Mouse (Mus musculus) embryo, embryonic 11.5 days (tissue): Measurements from ENCODE around the gene Rai1.

Source experiments
- DNase-seq: peaks from one replicate; pipeline ENCODE4 v3.0.0-alpha.2; 2012; ENCODE audit warnings: low read depth, low spot score

Gene Rai1

DNA sequence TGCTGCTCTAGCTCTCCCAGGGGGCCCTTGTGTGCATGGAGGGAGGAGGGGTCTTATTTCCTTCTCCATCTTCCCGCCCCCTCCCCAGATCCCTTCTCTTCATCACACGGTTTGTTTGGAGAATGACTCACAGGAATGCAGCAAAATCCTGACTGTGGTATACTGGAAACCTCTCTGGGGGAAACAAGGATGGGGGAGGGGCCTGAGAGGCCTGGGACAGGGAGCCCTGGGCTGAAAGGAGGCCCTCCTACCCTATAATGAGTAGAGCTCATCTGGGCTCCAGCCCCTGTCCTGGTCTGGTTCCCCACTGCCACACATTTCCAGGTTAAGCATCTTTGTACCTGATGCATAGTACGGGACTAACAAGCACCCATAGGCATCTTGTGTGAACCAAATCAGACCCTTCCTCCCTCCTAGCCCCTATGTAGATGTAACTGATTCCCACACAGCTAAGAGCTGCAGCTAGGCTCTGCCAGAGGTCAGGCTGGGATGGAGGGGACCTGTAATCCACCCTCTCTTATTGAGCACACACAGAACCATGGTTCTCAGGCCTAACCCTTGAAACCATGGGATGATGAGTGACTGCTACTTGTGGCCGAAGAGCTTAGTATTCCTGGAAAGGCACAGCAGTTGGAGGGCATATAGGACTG, 23.2 kb downstream of the Rai1 start:
- no peak for DNase-seq

DNA sequence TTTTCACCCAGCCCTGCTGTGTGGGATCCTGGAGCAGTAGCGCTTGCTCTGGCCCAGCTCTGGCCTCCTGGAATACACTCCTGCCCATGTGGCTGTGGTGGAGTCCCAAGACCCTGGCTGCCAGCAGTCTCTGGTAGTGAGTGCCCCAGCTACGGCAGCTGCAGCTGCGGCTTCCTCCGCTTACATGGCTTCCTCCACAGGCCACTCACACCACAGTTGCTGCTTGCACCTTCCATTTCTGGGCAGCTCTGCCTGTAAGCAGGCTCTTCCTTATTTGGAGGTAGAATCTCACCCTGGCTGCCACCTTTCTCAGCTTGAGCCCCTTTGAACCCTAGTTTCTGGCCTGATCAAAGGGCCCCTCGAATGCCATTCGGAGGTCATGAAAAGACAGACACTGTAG, 25.7 kb downstream of the Rai1 start:
- no peak for DNase-seq

- no peak for DNase-seq
These were observed 27.2 kb downstream of the Rai1 start for GRCm38 (mm10) chr11:60132061-60132460.

DNA sequence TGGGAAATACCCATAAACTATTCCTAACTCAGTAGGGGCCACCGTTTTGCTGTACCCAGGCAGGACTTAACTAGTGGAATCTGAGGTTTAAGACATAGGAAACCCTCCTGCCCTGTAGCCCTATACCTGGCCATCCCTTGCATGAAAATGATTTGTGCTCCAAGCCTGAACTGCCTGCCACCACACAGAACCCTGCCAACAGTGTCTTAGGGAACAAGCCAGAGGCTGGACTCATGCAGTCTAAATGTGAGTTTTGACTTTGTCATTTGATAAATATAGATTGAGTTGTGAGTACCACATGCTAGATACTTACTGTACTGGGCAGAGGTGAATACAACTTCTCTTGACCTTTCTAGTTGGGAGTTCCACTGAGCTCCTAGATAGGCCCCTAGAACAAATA, 31.7 kb downstream of the Rai1 start:
- DNase-seq, result no peak

- no peak for DNase-seq
These were observed 32.4 kb downstream of the Rai1 start for GRCm38 (mm10) chr11:60137170-60137569.

DNA sequence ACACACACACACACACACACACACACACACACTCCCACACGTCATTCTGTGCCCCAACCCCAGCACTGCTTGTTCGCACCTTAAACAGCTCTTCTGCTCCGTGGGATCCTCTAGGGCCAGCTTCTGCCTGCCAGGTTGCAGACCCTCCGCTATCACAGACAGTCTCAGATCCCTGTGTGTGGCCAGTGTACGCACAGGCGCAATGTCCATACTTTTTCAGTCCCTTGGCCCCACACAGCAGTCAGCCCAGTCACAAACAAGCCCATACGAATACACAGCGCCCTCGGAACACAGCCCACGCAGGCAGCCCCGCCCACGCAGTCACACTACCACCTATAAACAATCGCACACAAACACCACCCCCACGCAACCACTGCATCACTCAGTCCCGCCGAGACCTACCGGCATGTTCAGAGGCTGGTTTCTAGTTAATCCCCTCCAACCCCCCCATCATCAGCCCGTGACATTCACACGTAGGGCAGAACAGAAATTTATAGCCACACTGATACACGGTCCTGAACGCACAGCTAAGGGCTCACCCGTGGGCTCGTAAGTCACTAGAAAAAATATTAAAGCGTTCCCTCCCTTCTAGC, 34.4 kb downstream of the Rai1 start:
- DNase-seq, result peak; percentile 11

DNA sequence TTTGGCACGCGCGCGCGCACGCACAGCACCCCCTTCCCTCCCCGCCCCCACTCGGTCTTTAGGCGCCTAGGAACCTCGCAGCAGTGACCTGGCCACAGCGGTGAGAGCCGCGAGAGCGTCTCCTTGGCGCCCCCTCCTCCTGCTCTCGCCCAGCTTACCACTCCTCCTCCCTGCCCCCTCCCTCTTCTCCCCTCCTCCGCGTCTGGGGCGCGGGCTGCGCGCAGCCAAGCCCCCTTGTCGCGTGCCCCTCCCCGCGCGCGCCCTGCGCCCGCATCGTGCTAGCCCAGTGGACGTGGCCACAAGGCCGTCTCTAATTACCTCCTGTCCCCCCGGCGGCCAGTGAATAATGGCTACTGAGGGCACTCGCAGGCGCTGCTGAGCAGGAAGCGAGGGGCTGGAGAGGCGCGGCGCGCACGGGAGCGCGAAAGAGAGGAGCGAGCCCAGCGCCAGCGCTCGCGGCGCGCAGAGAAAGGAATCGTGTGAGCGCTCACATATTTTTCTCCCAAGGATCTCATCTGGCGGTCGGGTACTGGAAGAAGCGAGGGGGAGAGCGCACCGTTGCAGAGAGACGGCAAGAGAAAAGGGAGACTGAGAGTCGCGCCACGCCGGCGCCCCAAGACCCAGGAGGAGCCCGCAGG, 35.0 kb downstream of the Rai1 start:
- peak; percentile 84 for DNase-seq

- DNase-seq, result peak; percentile 20
These were observed 35.9 kb downstream of the Rai1 start for GRCm38 (mm10) chr11:60140586-60141284.

DNA sequence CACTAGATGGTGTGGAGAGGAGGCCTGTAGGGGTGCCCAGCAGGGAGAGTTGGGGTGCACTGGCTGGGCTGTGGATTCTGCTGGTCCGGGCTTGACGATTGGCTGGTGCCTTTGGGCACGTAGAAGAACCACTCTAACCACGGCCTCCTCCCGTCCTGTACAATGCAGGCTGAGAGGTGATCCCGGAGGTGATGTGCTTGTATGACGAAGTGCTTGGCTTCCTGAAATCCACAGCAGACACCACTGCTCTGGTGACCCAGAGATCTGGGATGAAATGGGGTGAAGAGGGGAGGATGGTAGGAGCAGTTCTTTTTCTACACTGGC, 36.4 kb downstream of the Rai1 start:
- no peak for DNase-seq

DNA sequence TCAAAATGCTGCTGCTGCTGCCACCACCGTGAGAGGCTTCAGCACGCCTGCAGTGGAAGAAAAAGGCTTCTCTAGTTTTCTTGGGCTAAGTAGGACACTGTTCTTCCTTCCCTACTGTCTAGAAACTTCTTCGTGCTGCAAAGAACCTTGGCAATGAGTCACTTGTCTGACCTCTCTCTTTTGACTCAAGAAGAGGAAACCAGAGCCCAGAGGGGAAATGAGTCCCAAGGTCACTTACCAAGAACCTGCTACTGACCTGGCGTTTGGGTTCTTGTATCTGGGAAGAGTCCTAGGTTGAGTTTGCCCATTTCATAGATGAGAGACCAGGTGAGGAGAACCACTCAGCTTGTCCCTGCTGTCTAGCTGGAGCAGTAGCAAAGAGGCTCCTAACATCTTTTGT, 38.3 kb downstream of the Rai1 start:
- no peak for DNase-seq

GRCm38 (mm10) chr11:60146170-60146569, 41.4 kb downstream of the Rai1 start:
- no peak for DNase-seq

DNA sequence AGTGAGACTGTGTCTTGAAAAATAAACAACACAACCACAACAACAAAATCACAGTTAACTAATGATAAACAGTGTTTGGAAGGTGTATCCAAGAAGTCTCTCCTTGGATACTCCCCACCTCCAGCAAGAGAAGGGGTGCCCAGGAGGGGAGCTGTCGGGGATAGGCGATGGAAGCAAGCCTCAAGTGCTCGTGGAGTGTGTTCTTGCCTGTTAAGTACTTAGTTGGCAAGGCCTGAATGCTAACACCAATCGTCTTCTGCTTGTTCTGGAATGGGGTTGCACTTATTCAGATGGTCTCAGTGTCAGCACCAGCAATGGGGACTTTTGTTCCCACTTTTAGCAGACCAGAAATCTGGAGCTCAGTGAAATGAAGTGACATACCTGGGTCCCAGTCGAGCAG, 43.8 kb downstream of the Rai1 start:
- no peak for DNase-seq

- DNase-seq, result no peak
These were observed 44.3 kb downstream of the Rai1 start for GRCm38 (mm10) chr11:60149086-60149485.

DNA sequence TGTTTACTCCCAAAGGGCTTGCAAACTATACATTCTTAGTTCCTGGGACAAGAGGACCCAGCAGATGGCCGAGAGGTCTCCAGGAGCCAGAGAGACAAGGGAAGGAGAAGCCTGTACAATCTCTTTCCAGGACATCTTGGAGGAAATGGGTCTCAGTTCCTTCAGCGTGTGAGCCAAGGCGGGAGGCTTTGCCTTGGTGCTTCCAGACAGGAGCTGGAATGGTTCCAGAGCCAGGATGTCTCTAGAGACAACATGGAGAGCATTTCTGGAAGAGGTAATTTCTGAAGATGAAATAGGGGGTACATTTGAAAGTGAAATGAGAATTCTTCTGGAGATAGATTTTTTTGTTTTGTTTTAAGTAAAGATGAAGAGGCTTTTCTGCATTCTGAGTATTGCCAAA, 45.9 kb downstream of the Rai1 start:
- no peak for DNase-seq

GRCm38 (mm10) chr11:60152339-60152738, 47.5 kb downstream of the Rai1 start:
- no peak for DNase-seq

- DNase-seq, result no peak
These were observed 49.1 kb downstream of the Rai1 start for GRCm38 (mm10) chr11:60153936-60154335.

DNA sequence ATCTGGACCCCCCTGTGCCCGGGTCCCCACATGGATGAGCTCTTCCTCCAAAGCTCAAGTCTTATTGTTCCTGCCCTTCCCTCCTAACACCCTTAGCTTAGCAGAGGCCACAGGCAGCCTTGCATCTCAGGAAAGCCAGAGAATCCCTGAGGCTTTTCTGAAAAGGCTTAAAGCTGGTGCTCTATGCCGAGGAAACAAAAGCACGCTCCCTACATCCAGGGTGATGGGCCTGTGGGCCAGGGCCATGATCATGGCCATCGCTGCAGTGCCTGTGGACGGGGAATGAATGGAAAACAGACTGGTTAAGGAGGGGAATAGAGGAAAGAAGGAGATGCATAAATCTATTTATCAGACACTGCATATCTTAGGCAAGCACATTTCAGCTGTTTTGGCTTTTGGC, 50.9 kb downstream of the Rai1 start:
- DNase-seq, result no peak

GRCm38 (mm10) chr11:60158271-60158670, 53.5 kb downstream of the Rai1 start:
- no peak for DNase-seq

GRCm38 (mm10) chr11:60159955-60160354, 55.1 kb downstream of the Rai1 start:
- no peak for DNase-seq

GRCm38 (mm10) chr11:60160454-60161114, 55.8 kb downstream of the Rai1 start:
- DNase-seq, result no peak

- no peak for DNase-seq
These were observed 56.5 kb downstream of the Rai1 start for GRCm38 (mm10) chr11:60161146-60161874.

GRCm38 (mm10) chr11:60162547-60162946, 57.7 kb downstream of the Rai1 start:
- DNase-seq, result no peak
